Mouse (Mus musculus): ENCODE data around the gene Hyls1.

DNA sequence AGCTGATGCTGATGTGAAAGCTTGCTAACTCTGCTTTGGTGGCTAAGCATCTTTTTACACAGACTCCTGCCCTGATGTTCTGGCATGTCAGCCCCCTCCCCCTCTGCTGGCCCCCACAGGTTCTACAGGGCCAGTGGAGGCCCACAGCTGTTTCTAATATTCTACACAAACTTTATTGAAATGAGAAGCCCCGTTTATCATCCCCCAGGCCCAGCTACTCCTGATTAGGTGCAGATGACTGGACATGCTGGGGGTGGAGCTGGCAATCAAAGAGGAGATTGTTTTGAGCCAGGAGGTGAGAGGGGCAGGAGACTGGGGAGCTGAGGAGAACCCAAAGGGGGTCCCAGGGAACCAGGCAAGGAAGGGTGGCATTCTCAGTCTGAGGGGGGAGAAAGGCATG, 40.4 kb downstream of the Hyls1 start:
- TF ChIP-seq CTCF (conservative IDR thresholded peaks at IDR 0.05; ENCODE audit: low read length) (no peak), NANOG (IDR thresholded peaks at IDR 0.05; ENCODE audit: borderline replicate concordance, low read length) (no peak), POU5F1 (IDR thresholded peaks at IDR 0.05; ENCODE audit: borderline replicate concordance, low read length) (no peak)
